Mouse (Mus musculus) NIH3T3 (cell line): ENCODE measurements around the gene Npas1.

Source experiments
- DNase-seq: peaks from one replicate; pipeline ENCODE4 v3.0.0-alpha.2; 2012; ENCODE audit warnings: low read depth

Npas1 gene

GRCm38 (mm10) chr7:16417141-16417771 is 60.3 kb downstream of the Npas1 start:
- DNase-seq, result no peak

- no peak for DNase-seq
Measured at GRCm38 (mm10) chr7:16415426-16415825, 62.1 kb downstream of the Npas1 start.

GRCm38 (mm10) chr7:16412930-16413329 is 64.6 kb downstream of the Npas1 start:
- no peak for DNase-seq

GRCm38 (mm10) chr7:16412220-16412896 is 65.2 kb downstream of the Npas1 start:
- DNase-seq, result no peak

- DNase-seq, result no peak
Measured at GRCm38 (mm10) chr7:16411100-16411499, 66.4 kb downstream of the Npas1 start.

GRCm38 (mm10) chr7:16406978-16407377 is 70.5 kb downstream of the Npas1 start:
- no peak for DNase-seq
